Mouse (Mus musculus) myocyte (in vitro differentiated cells): ENCODE measurements around the gene Scn5a. TPM values are rescaled to one million over a fixed set of nuclear protein-coding genes. Genes with fewer than 3 reads are reported as not detected.

ENCODE experiments used
- H3K27me3 ChIP-seq: one replicate; pipeline ENCODE4 v1.6.1; 2011; ENCODE audit not compliant: control insufficient read depth, insufficient read depth, insufficient read length
- H3K36me3 ChIP-seq: one replicate; pipeline ENCODE4 v1.6.1; 2011; ENCODE audit not compliant: control insufficient read depth, insufficient read depth
- H3K4me2 ChIP-seq: one replicate; pipeline ENCODE4 v1.6.1; 2011; ENCODE audit warnings: low read depth, control low read depth
- H3K4me3 ChIP-seq: one replicate; pipeline ENCODE4 v1.5.1; 2011; ENCODE audit warnings: mild to moderate bottlenecking, control low read depth, moderate library complexity
- H3K79me2 ChIP-seq: one replicate; pipeline ENCODE4 v1.6.1; 2011; ENCODE audit not compliant: control insufficient read depth, insufficient read depth
- H3ac ChIP-seq: one replicate; pipeline ENCODE4 v1.6.1; 2011; ENCODE audit not compliant: control insufficient read depth, insufficient read length
- CEBPB ChIP-seq: IDR thresholded peaks from 2 replicates; pipeline ENCODE4 v1.6.1; 2011; ENCODE audit warnings: mild to moderate bottlenecking, moderate library complexity; ENCODE audit not compliant: poor library complexity, insufficient read depth, severe bottlenecking
- E2F4 ChIP-seq: IDR thresholded peaks from one replicate; pipeline ENCODE4 v1.6.1; 2011; ENCODE audit warnings: mild to moderate bottlenecking, control low read depth, moderate library complexity; ENCODE audit not compliant: insufficient read depth
- MAX ChIP-seq: IDR thresholded peaks from one replicate; pipeline ENCODE4 v1.6.1; 2011; ENCODE audit warnings: low read depth, mild to moderate bottlenecking, control low read depth
- MYOD1 ChIP-seq, 3 experiments: IDR thresholded peaks; one replicate each; pipeline ENCODE4 v1.6.1; 2011; ENCODE audit warnings: control low read depth in 2 of 3, low read depth in 2 of 3, mild to moderate bottlenecking in 2 of 3, moderate library complexity in 1 of 3; ENCODE audit not compliant: insufficient read length in 2 of 3, control insufficient read depth in 1 of 3
- MYOG ChIP-seq, 3 experiments: IDR thresholded peaks; one replicate each; pipeline ENCODE4 v1.6.1; 2011; ENCODE audit warnings: control low read depth in 2 of 3, low read depth in 2 of 3, mild to moderate bottlenecking in 2 of 3; ENCODE audit not compliant: insufficient read length in 2 of 3, control insufficient read depth in 1 of 3, insufficient read depth in 1 of 3
- POLR2A ChIP-seq: IDR thresholded peaks from one replicate; pipeline ENCODE4 v1.6.1; 2011; ENCODE audit warnings: low read depth, mild to moderate bottlenecking, control low read depth, moderate library complexity; ENCODE audit not compliant: insufficient read length
- POLR2AphosphoS2 ChIP-seq: IDR thresholded peaks from one replicate; pipeline ENCODE4 v1.6.1; 2011; ENCODE audit warnings: low read depth, control low read depth; ENCODE audit not compliant: insufficient read length
- REST ChIP-seq: IDR thresholded peaks from one replicate; pipeline ENCODE4 v1.6.1; 2011; ENCODE audit warnings: mild to moderate bottlenecking, control low read depth, moderate library complexity; ENCODE audit not compliant: insufficient read depth, insufficient read length
- SRF ChIP-seq: IDR thresholded peaks from one replicate; pipeline ENCODE4 v1.6.1; 2011; ENCODE audit warnings: low read depth; ENCODE audit not compliant: control insufficient read depth, insufficient read length
- TCF12 ChIP-seq: IDR thresholded peaks from one replicate; pipeline ENCODE4 v1.6.1; 2011; ENCODE audit warnings: mild to moderate bottlenecking, control low read depth; ENCODE audit not compliant: poor library complexity, insufficient read depth, severe bottlenecking
- TCF3 ChIP-seq: IDR thresholded peaks from one replicate; pipeline ENCODE4 v1.6.1; 2011; ENCODE audit warnings: low read depth, control low read depth; ENCODE audit not compliant: insufficient read length
- USF1 ChIP-seq: IDR thresholded peaks from one replicate; pipeline ENCODE4 v1.6.1; 2011; ENCODE audit warnings: low read depth, mild to moderate bottlenecking, control low read depth, moderate library complexity
- polyA plus RNA-seq: library from polyadenylated mRNA; unstranded; fragments of >200 nt; fragmentation: generic; extraction: Trizol; gene quantifications from one replicate; pipeline ENCODE4 v1.2.1, GENCODE M21; 2012; ENCODE audit warnings: missing spikeins

Gene Scn5a
- polyA plus RNA-seq, 1 experiment, result 30.6 TPM

DNA sequence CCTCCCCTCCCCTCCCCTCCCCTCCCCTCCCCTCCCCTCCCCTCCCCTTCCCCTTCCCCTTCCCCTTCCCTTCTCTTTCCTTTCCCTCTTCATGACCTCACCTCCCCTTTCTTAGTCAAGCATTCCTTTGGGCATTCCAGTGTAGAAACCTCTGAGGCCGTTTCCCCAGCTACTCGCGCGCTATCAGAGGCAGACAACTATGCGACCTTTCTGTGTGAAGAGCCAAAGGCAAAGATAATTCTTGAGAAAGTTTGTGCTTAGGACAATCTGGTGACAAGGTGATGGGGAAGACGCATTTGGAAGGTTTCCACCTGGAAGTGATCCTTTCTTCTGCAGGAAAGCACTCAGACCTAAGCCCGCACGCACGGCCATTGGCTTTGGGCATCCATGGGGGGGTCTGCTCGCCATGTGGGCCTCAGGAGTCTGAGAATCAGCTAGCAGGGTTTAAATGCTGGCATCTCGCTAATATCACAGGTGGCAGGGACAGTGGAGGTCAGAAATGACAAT, 106.4 kb downstream of the Scn5a start:
- Histone ChIP-seq H3K36me3 (no peaks in the 10 kb centered on the region), H3K27me3 (no peaks in the 10 kb centered on the region), H3K4me3 (no peak overlapping the region), H3K79me2 (no peaks in the 10 kb centered on the region), H3K4me2 (no peak overlapping the region), H3ac (no peak overlapping the region)
- TF ChIP-seq MYOD1 (IDR thresholded peaks at IDR 0.05; ENCODE audit: control insufficient read depth in 1 of 3, insufficient read length in 2 of 3, low read depth in 2 of 3), result no peak
- no peak for TF ChIP-seq MYOG (IDR thresholded peaks at IDR 0.05; ENCODE audit: control insufficient read depth in 1 of 3, insufficient read depth in 1 of 3, insufficient read length in 2 of 3, low read depth in 2 of 3)
- TF ChIP-seq USF1, result no peak
- no peak for TF ChIP-seq TCF12
- TF ChIP-seq SRF, result no peak
- no peak for TF ChIP-seq E2F4
- TF ChIP-seq POLR2AphosphoS2, result no peak
- no peak for TF ChIP-seq MAX
- no peak for TF ChIP-seq POLR2A
- TF ChIP-seq TCF3, result no peak
- TF ChIP-seq REST, result no peak
- no peak for TF ChIP-seq CEBPB

- H3K4me2 ChIP-seq, result no peak overlapping the region
- H3K27me3 ChIP-seq, result no peaks in the 10 kb centered on the region
- TF ChIP-seq SRF, result no peak
- no peak for TF ChIP-seq E2F4
- no peak for TF ChIP-seq CEBPB
- TF ChIP-seq MAX, result no peak
- TF ChIP-seq USF1, result no peak
- TF ChIP-seq POLR2AphosphoS2, result no peak
- TF ChIP-seq MYOD1 (IDR thresholded peaks at IDR 0.05; ENCODE audit: control insufficient read depth in 1 of 3, insufficient read length in 2 of 3, low read depth in 2 of 3), result no peak
- TF ChIP-seq POLR2A, result no peak
- no peak for TF ChIP-seq TCF12
- TF ChIP-seq TCF3, result no peak
- TF ChIP-seq REST, result no peak
- TF ChIP-seq MYOG (IDR thresholded peaks at IDR 0.05; ENCODE audit: control insufficient read depth in 1 of 3, insufficient read depth in 1 of 3, insufficient read length in 2 of 3, low read depth in 2 of 3), result no peak
- no peak overlapping the region for H3K4me3 ChIP-seq
- H3K36me3 ChIP-seq, result no peaks in the 10 kb centered on the region
- no peak overlapping the region for H3ac ChIP-seq
- H3K79me2 ChIP-seq, result no peaks in the 10 kb centered on the region
Measured at GRCm38 (mm10) chr9:119469691-119470353, 109.0 kb downstream of the Scn5a start.

DNA sequence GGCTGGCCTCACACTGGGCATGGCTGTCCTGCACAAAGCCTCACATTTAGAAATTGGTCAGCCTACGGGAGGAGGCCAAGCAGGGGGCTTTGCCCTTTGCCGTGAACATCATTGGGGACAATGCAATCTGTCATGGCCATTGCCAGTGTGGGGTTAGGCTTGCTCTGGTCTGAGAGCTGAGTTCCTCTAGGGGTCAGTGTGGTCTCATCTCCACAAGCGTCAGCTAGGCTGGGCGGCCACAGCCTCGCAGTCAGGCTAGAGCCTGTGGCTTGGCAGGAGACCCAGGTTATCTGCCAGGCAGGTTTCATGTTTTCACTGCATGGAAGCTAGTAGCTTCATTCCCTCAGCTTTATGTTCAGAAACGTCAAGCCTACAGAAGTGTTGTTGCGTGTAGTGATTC, 113.2 kb downstream of the Scn5a start:
- Histone ChIP-seq H3K4me2 (no peak overlapping the region), H3ac (no peak overlapping the region), H3K27me3 (no peaks in the 10 kb centered on the region), H3K4me3 (no peak overlapping the region), H3K79me2 (no peaks in the 10 kb centered on the region), H3K36me3 (peaks cover 4% of the 10 kb centered on the region)
- TF ChIP-seq MAX (no peak), MYOD1 (IDR thresholded peaks at IDR 0.05; ENCODE audit: control insufficient read depth in 1 of 3, insufficient read length in 2 of 3, low read depth in 2 of 3) (peak in 1 of 3 experiments; percentile 2), MYOG (IDR thresholded peaks at IDR 0.05; ENCODE audit: control insufficient read depth in 1 of 3, insufficient read depth in 1 of 3, insufficient read length in 2 of 3, low read depth in 2 of 3) (peak in 1 of 3 experiments; percentile 39)

GRCm38 (mm10) chr9:119465056-119465455, 113.8 kb downstream of the Scn5a start:
- no peaks in the 10 kb centered on the region for H3K79me2 ChIP-seq
- H3ac ChIP-seq, result no peak overlapping the region
- H3K27me3 ChIP-seq, result no peaks in the 10 kb centered on the region
- peaks cover 4% of the 10 kb centered on the region for H3K36me3 ChIP-seq
- no peak overlapping the region for H3K4me3 ChIP-seq
- TF ChIP-seq USF1, result no peak
- TF ChIP-seq TCF12, result no peak
- TF ChIP-seq MYOG (IDR thresholded peaks at IDR 0.05; ENCODE audit: control insufficient read depth in 1 of 3, insufficient read depth in 1 of 3, insufficient read length in 2 of 3, low read depth in 2 of 3), result no peak
- no peak for TF ChIP-seq TCF3
- no peak for TF ChIP-seq REST
- TF ChIP-seq POLR2AphosphoS2, result no peak
- no peak for TF ChIP-seq POLR2A
- no peak for TF ChIP-seq CEBPB
- no peak for TF ChIP-seq E2F4
- no peak for TF ChIP-seq SRF
- no peak for TF ChIP-seq MAX
- H3K4me2 ChIP-seq, result no peak overlapping the region

- H3K36me3 ChIP-seq, result peaks cover 4% of the 10 kb centered on the region
- no peak overlapping the region for H3K4me3 ChIP-seq
Measured at GRCm38 (mm10) chr9:119460410-119460809, 118.4 kb downstream of the Scn5a start.

More at GRCm38 (mm10) chr9:119460410-119460809, 118.4 kb downstream of the Scn5a start:
- H3K27me3 ChIP-seq, result no peaks in the 10 kb centered on the region
- TF ChIP-seq E2F4 (no peak), REST (no peak), SRF (no peak)
- H3K4me2 ChIP-seq, result no peak overlapping the region
- no peaks in the 10 kb centered on the region for H3K79me2 ChIP-seq
- H3ac ChIP-seq, result no peak overlapping the region
